Mouse (Mus musculus) CH12.LX (cell line): ENCODE measurements around the gene Syn3. TPM values are rescaled to one million over a fixed set of nuclear protein-coding genes. Genes with fewer than 3 reads are reported as not detected.
A peak's percentile ranks its signal among the peaks of the same experiment; 100 is the strongest.

Source experiments
- DNase-seq: peaks from one replicate; pipeline ENCODE4 v3.0.0-alpha.2; 2013; ENCODE audit errors: extremely low read depth
- H3K27ac ChIP-seq: 2 replicates; pipeline ENCODE4 v1.5.1; 2012; ENCODE audit warnings: low read depth, mild to moderate bottlenecking, control low read depth, moderate library complexity; ENCODE audit not compliant: insufficient read depth
- H3K27me3 ChIP-seq: replicated peaks from 2 replicates; pipeline ENCODE3; 2012; ENCODE audit warnings: inconsistent platforms
- H3K36me3 ChIP-seq, 2 experiments: replicated peaks in 1 of 2; 2 replicates each; pipeline versions ENCODE3 to v1.6.1; 2012; ENCODE audit warnings: inconsistent platforms in 1 of 2, low read length in 1 of 2, mild to moderate bottlenecking in 1 of 2, mixed read lengths in 1 of 2, moderate library complexity in 1 of 2; ENCODE audit not compliant: control insufficient read depth in 1 of 2, insufficient read depth in 1 of 2
- H3K4me1 ChIP-seq, 2 experiments: 2 replicates each; pipeline ENCODE4 v1.6.1; 2012; ENCODE audit warnings: inconsistent platforms in 1 of 2, moderate library complexity in 1 of 2; ENCODE audit not compliant: insufficient read depth in 2 of 2, control insufficient read depth in 1 of 2
- H3K4me2 ChIP-seq: 2 replicates; pipeline ENCODE4 v1.6.1; 2012; ENCODE audit warnings: low read depth, mild to moderate bottlenecking, control low read depth; ENCODE audit not compliant: poor library complexity, insufficient read depth, severe bottlenecking
- H3K4me3 ChIP-seq, 3 experiments: fragments of 150-350 bp in 1 of 3; sonication (generic) in 1 of 3; replicated peaks in 1 of 3; 2 replicates each; pipeline versions ENCODE3 to v1.5.1; 2011 to 2012; ENCODE audit warnings: low read depth in 2 of 3, low read length in 2 of 3, mild to moderate bottlenecking in 2 of 3, moderate library complexity in 2 of 3, control low read depth in 1 of 3, improper control_type of control experiment in 1 of 3, inconsistent platforms in 1 of 3, mixed read lengths in 1 of 3; ENCODE audit not compliant: poor library complexity in 1 of 3
- H3K79me2 ChIP-seq: replicated peaks from 2 replicates; pipeline ENCODE4 v1.6.1; 2012; ENCODE audit warnings: mild to moderate bottlenecking, moderate library complexity; ENCODE audit not compliant: control insufficient read depth, poor library complexity, insufficient read depth, severe bottlenecking; ENCODE audit errors: extremely low read depth
- H3K9ac ChIP-seq: 2 replicates; pipeline ENCODE4 v1.6.1; 2012; ENCODE audit warnings: low read depth, mild to moderate bottlenecking, control low read depth, moderate library complexity; ENCODE audit not compliant: insufficient read depth
- H3K9me3 ChIP-seq: replicated peaks from 2 replicates; pipeline ENCODE3; 2012; ENCODE audit warnings: low read length, inconsistent platforms, mixed read lengths
- BHLHE40 ChIP-seq: IDR thresholded peaks from 2 replicates; pipeline ENCODE4 v1.6.1; 2011; ENCODE audit warnings: mild to moderate bottlenecking, low read depth, low read length, improper control_type of control experiment
- CHD2 ChIP-seq: IDR thresholded peaks from 2 replicates; pipeline ENCODE4 v1.6.1; 2011; ENCODE audit warnings: low read length, improper control_type of control experiment
- CTCF ChIP-seq, 2 experiments: IDR thresholded peaks in 1 of 2; conservative IDR thresholded peaks in 1 of 2; 2 replicates each; pipeline ENCODE4 v1.5.1; 2011 to 2012; ENCODE audit warnings: low read depth in 2 of 2, low read length in 2 of 2, improper control_type of control experiment in 1 of 2, inconsistent platforms in 1 of 2, mild to moderate bottlenecking in 1 of 2, moderate library complexity in 1 of 2
- ELF1 ChIP-seq: IDR thresholded peaks from 2 replicates; pipeline ENCODE4 v1.6.1; 2014; ENCODE audit warnings: low read depth, mild to moderate bottlenecking, inconsistent platforms, low read length, improper control_type of control experiment
- EP300 ChIP-seq: IDR thresholded peaks from 2 replicates; pipeline ENCODE4 v1.6.1; 2011; ENCODE audit warnings: low read length, improper control_type of control experiment
- ETS1 ChIP-seq: conservative IDR thresholded peaks from 2 replicates; pipeline ENCODE4 v1.6.1; 2012; ENCODE audit warnings: low read depth, mild to moderate bottlenecking, inconsistent platforms, low read length, improper control_type of control experiment, moderate library complexity
- GABPA ChIP-seq: IDR thresholded peaks from 2 replicates; pipeline ENCODE4 v1.6.1; 2012; ENCODE audit warnings: low read depth, low read length, improper control_type of control experiment, inconsistent platforms; ENCODE audit not compliant: insufficient replicate concordance
- IRF4 ChIP-seq: IDR thresholded peaks from 2 replicates; pipeline ENCODE4 v1.6.1; 2014; ENCODE audit warnings: low read depth, mild to moderate bottlenecking, inconsistent platforms, low read length, improper control_type of control experiment
- JUN ChIP-seq: IDR thresholded peaks from 2 replicates; pipeline ENCODE4 v1.6.1; 2011; ENCODE audit warnings: low read depth, mild to moderate bottlenecking, low read length, improper control_type of control experiment, moderate library complexity; ENCODE audit not compliant: insufficient read depth
- JUND ChIP-seq: conservative IDR thresholded peaks from 2 replicates; pipeline ENCODE4 v1.6.1; 2011; ENCODE audit warnings: low read depth, low read length, improper control_type of control experiment
- MAFK ChIP-seq: IDR thresholded peaks from 2 replicates; pipeline ENCODE4 v1.6.1; 2011; ENCODE audit warnings: low read length, improper control_type of control experiment; ENCODE audit not compliant: insufficient replicate concordance
- MAX ChIP-seq: IDR thresholded peaks from 2 replicates; pipeline ENCODE4 v1.6.1; 2011; ENCODE audit warnings: low read length, improper control_type of control experiment
- MAZ ChIP-seq: IDR thresholded peaks from 2 replicates; pipeline ENCODE4 v1.6.1; 2012; ENCODE audit warnings: low read depth, mild to moderate bottlenecking, inconsistent platforms, low read length, improper control_type of control experiment, moderate library complexity
- MEF2A ChIP-seq: IDR thresholded peaks from 2 replicates; pipeline ENCODE4 v1.6.1; 2014; ENCODE audit warnings: low read depth, mild to moderate bottlenecking, inconsistent platforms, low read length, improper control_type of control experiment, borderline replicate concordance
- MXI1 ChIP-seq: IDR thresholded peaks from 2 replicates; pipeline ENCODE4 v1.6.1; 2011; ENCODE audit warnings: mild to moderate bottlenecking, low read depth, low read length, improper control_type of control experiment
- MYC ChIP-seq: IDR thresholded peaks from 2 replicates; pipeline ENCODE4 v1.6.1; 2011; ENCODE audit warnings: low read depth, mild to moderate bottlenecking, improper control_type of control experiment, low read length
- POLR2A ChIP-seq: IDR thresholded peaks from 2 replicates; pipeline ENCODE4 v1.6.1; 2011; ENCODE audit warnings: low read depth, mild to moderate bottlenecking, improper control_type of control experiment, low read length
- RAD21 ChIP-seq: IDR thresholded peaks from 2 replicates; pipeline ENCODE4 v1.6.1; 2011; ENCODE audit warnings: low read depth, mild to moderate bottlenecking, low read length, improper control_type of control experiment, moderate library complexity
- RCOR1 ChIP-seq: conservative IDR thresholded peaks from 2 replicates; pipeline ENCODE4 v1.6.1; 2012; ENCODE audit warnings: low read depth, mild to moderate bottlenecking, inconsistent platforms, low read length, improper control_type of control experiment
- TBP ChIP-seq: conservative IDR thresholded peaks from 2 replicates; pipeline ENCODE4 v1.6.1; 2011; ENCODE audit warnings: low read depth, low read length, improper control_type of control experiment
- TCF12 ChIP-seq: IDR thresholded peaks from 2 replicates; pipeline ENCODE4 v1.6.1; 2014; ENCODE audit warnings: low read depth, mild to moderate bottlenecking, inconsistent platforms, low read length, improper control_type of control experiment
- UBTF ChIP-seq: IDR thresholded peaks from 2 replicates; pipeline ENCODE4 v1.6.1; 2012; ENCODE audit warnings: low read depth, mild to moderate bottlenecking, inconsistent platforms, low read length, improper control_type of control experiment, moderate library complexity
- USF2 ChIP-seq: conservative IDR thresholded peaks from 2 replicates; pipeline ENCODE4 v1.6.1; 2011; ENCODE audit warnings: low read depth, low read length, improper control_type of control experiment
- ZKSCAN1 ChIP-seq: IDR thresholded peaks from 2 replicates; pipeline ENCODE4 v1.6.1; 2012; ENCODE audit warnings: low read depth, inconsistent platforms, low read length, improper control_type of control experiment, borderline replicate concordance
- dilution Hi-C: fragments of 300-500 bp; cut with MboI; formaldehyde crosslinking; loops from 2 replicates; pipeline ENCODE4 v1.14.3; 2020; ENCODE audit warnings: low sequenced_read_pairs; ENCODE audit not compliant: extremely low pct_unique_long_range_greater_than_20kb, extremely low pct_ligation_motif_present
- in situ Hi-C: fragments of 300-500 bp; cut with MboI; formaldehyde crosslinking; loops from 3 replicates; pipeline ENCODE4 v1.14.3; 2019; ENCODE audit warnings: low sequenced_read_pairs, low pct_ligation_motif_present, low pct_unique_long_range_greater_than_20kb, mixed read lengths
- polyA plus RNA-seq: library from polyadenylated mRNA; unstranded; fragments of >175 nt; gene quantifications from 2 replicates; pipeline ENCODE4 v1.2.1, GENCODE M21; 2012; ENCODE audit warnings: low read depth; ENCODE audit not compliant: insufficient read length
- total RNA-seq, 2 experiments: library from RNA; depleted of rRNA; stranded (reverse); fragments of 300-350 nt in 1 of 2; fragments of >200 nt in 1 of 2; gene quantifications; 2 replicates each; pipeline ENCODE4 v1.2.3; 2012 to 2014

Syn3 gene
- total and polyA plus RNA-seq, 3 experiments: 2.8 to 8.9 (median 5.6) TPM

- H3K9ac ChIP-seq: no peak overlapping the region
- no peaks in the 10 kb centered on the region for H3K27me3 ChIP-seq
- no peaks in the 10 kb centered on the region for H3K79me2 ChIP-seq
- H3K27ac ChIP-seq: no peak overlapping the region
- no peak overlapping the region; the same call in 1 of the 2 replicates for H3K4me2 ChIP-seq
- in situ Hi-C loops (no loop called here), dilution Hi-C loops (no loop called here)
- no peaks in the 10 kb centered on the region for H3K36me3 ChIP-seq
- H3K4me1 ChIP-seq: peaks cover 21 to 39% of the 10 kb centered on the region in 2 experiments
- DNase-seq: peak; percentile 67
- TF ChIP-seq ZKSCAN1: peak; percentile 81
- TF ChIP-seq GABPA: no peak
- no peak for TF ChIP-seq MAFK
- peak; percentile 69; the same call in 1 of the 2 replicates for TF ChIP-seq MYC
- 0 out of 2 replicates have a peak, but pooled peaks have one; percentile 13 for TF ChIP-seq USF2
- TF ChIP-seq MAX: peak; percentile 49; the same call in 1 of the 2 replicates
- no peak for TF ChIP-seq POLR2A
- 0 out of 2 replicates have a peak, but pooled peaks have one; percentile 32 for TF ChIP-seq CHD2
- TF ChIP-seq RCOR1: peak; percentile 70
- no peak for TF ChIP-seq TBP
- TF ChIP-seq JUND: peak; percentile 85
- 0 out of 2 replicates have a peak, but pooled peaks have one; percentile 22 for TF ChIP-seq MXI1
- 0 out of 2 replicates have a peak, but pooled peaks have one; percentile 18 for TF ChIP-seq MAZ
- TF ChIP-seq JUN: peak; percentile 51
- TF ChIP-seq BHLHE40: peak; percentile 62; the same call in 1 of the 2 replicates
- peak; percentile 90 for TF ChIP-seq TCF12
- TF ChIP-seq EP300: peak; percentile 95
- TF ChIP-seq RAD21: peak; percentile 1; the same call in 1 of the 2 replicates
- TF ChIP-seq CTCF (conservative IDR thresholded peaks at IDR 0.05 in 1 of 2, IDR thresholded peaks at IDR 0.05 in 1 of 2; ENCODE audit: low read depth in 2 of 2, low read length in 2 of 2): peak in 1 of 2 experiments; percentile 12; a peak in 1 of 4 replicates
- peak; percentile 88 for TF ChIP-seq MEF2A
- peak; percentile 80 for TF ChIP-seq ETS1
- no peak for TF ChIP-seq ELF1
- no peak for TF ChIP-seq UBTF
- TF ChIP-seq IRF4: peak; percentile 95
- H3K4me3 ChIP-seq: no peak overlapping the region
- no peaks in the 10 kb centered on the region for H3K9me3 ChIP-seq
Measured at GRCm38 (mm10) chr10:86243525-86243924, 255.2 kb downstream of the Syn3 start.
